Mouse (Mus musculus) mature B cell (primary cell): ENCODE measurements around the gene Iqca.

Experiments
- in situ Hi-C: fragments of 300-500 bp; cut with MboI; formaldehyde crosslinking; loops from 2 replicates; pipeline ENCODE4 v1.14.3; 2019

Iqca gene

GRCm38 (mm10) chr1:90060054-90060453, 93.1 kb downstream of the Iqca start:
- in situ Hi-C loops, result loop anchor here (25.0 kb wide), 1 partner anchor 527 kb away; no protein-coding TSS in a partner anchor

GRCm38 (mm10) chr1:90054991-90055390, 98.2 kb downstream of the Iqca start:
- in situ Hi-C loops, result loop anchor here (25.0 kb wide), 1 partner anchor 532 kb away; no protein-coding TSS in a partner anchor

GRCm38 (mm10) chr1:90051347-90051746, 101.9 kb downstream of the Iqca start:
- in situ Hi-C loops, result loop anchor here (25.0 kb wide), 1 partner anchor 536 kb away; no protein-coding TSS in a partner anchor

- in situ Hi-C loops, result loop anchor here (25.0 kb wide), 1 partner anchor 537 kb away; no protein-coding TSS in a partner anchor
These were observed 103.0 kb downstream of the Iqca start for GRCm38 (mm10) chr1:90050046-90050739.

- in situ Hi-C loops, result no loop called here
These were observed 124.9 kb downstream of the Iqca start for GRCm38 (mm10) chr1:90028305-90028704.

GRCm38 (mm10) chr1:90026945-90027344, 126.3 kb downstream of the Iqca start:
- in situ Hi-C loops, result no loop called here

GRCm38 (mm10) chr1:90020336-90020735, 132.9 kb downstream of the Iqca start:
- in situ Hi-C loops, result no loop called here

- in situ Hi-C loops, result no loop called here
These were observed 135.1 kb downstream of the Iqca start for GRCm38 (mm10) chr1:90018071-90018470.

- in situ Hi-C loops, result no loop called here
These were observed 138.8 kb downstream of the Iqca start, which contains the start of gene Asb18 for GRCm38 (mm10) chr1:90014446-90014845. Asb18 (minus strand) TSS chr1:90014666.

- in situ Hi-C loops, result no loop called here
These were observed 139.9 kb downstream of the Iqca start for GRCm38 (mm10) chr1:90013273-90013672.

- in situ Hi-C loops, result no loop called here
These were observed 140.4 kb downstream of the Iqca start for GRCm38 (mm10) chr1:90012850-90013249.

GRCm38 (mm10) chr1:90012168-90012567, 141.0 kb downstream of the Iqca start:
- in situ Hi-C loops, result no loop called here

- in situ Hi-C loops, result no loop called here
These were observed 143.1 kb downstream of the Iqca start for GRCm38 (mm10) chr1:90010077-90010476.

GRCm38 (mm10) chr1:90009188-90009587, 144.0 kb downstream of the Iqca start:
- in situ Hi-C loops, result no loop called here

GRCm38 (mm10) chr1:90006666-90007065, 146.5 kb downstream of the Iqca start:
- in situ Hi-C loops, result no loop called here

GRCm38 (mm10) chr1:90000981-90001380, 152.2 kb downstream of the Iqca start:
- in situ Hi-C loops, result no loop called here

GRCm38 (mm10) chr1:89999858-90000257, 153.3 kb downstream of the Iqca start:
- in situ Hi-C loops, result no loop called here

GRCm38 (mm10) chr1:89998696-89999095, 154.5 kb downstream of the Iqca start:
- in situ Hi-C loops, result no loop called here

- in situ Hi-C loops, result no loop called here
These were observed 155.1 kb downstream of the Iqca start for GRCm38 (mm10) chr1:89998076-89998475.

- in situ Hi-C loops, result no loop called here
These were observed 160.9 kb downstream of the Iqca start for GRCm38 (mm10) chr1:89992256-89992655.
